Mouse (Mus musculus): ENCODE data around the gene Khdc1b.
A peak's percentile ranks its signal among the peaks of the same experiment; 100 is the strongest.
"Not testable (repeated sequence)": the region's sequence is repeated elsewhere in the genome, so short reads cannot be mapped to it uniquely, and the experiment has no call there.

Gene Khdc1b

GRCm38 (mm10) chr1:21383256-21383655 is at the start of gene Khdc1b:
Gene Khdc1b, plus strand, starts transcription at chr1:21383556.
- DNase-seq, result no peak

- no peak for DNase-seq
Observed at GRCm38 (mm10) chr1:21335836-21336235, 47.5 kb upstream of the Khdc1b start.

DNA sequence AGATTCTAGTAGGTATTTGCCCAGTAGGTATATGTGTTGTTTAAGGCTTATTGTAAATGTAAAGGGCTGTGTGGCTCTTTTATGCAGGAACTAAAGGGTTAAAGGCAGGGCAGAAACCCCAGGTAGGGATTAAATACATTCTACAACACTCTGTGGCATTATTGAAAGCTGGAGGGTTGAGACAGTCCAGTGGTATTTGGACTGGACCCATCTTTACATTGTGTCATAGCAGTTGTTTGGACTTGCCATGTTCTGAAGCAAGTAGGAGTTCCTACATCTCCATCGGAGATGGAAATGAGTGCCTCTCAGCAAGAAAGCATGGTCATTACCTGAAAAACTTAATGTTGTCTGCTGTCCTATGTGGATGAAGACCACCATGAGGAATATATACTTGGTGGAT is 42.6 kb upstream of the Khdc1b start:
- no peak for DNase-seq

GRCm38 (mm10) chr1:21344253-21344652 is 39.1 kb upstream of the Khdc1b start:
- DNase-seq, result peak; percentile 8

GRCm38 (mm10) chr1:21344752-21345151 is 38.6 kb upstream of the Khdc1b start:
- not testable (repeated sequence) for DNase-seq

DNA sequence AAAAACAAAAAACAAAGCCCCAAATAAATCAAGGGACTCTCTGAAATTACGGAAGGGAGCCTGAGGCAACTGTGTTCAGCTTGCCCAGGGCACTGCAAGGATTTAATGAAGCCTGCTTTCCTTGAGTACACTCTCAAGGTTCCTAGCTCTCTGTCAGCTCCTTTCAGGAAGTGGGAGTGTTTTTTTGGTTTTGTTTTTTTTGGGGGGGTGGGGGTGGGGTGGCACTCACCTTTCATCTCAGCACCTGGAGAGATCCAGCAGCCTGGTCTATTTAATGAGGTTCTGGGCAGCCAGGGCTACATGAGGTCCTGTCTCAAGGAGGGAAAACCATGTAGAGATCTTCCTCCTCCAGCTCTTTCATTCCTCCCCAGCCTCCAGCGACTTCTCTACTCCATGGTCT is 34.0 kb upstream of the Khdc1b start, which contains the start of gene Khdc1a:
Khdc1a (plus strand) TSS at position 301 of the 400 bp plus-strand sequence.
- no peak for DNase-seq

- not testable (repeated sequence) for DNase-seq
Observed at GRCm38 (mm10) chr1:21368031-21368430, 15.3 kb upstream of the Khdc1b start, which contains the start of gene Khdc1c. Gene Khdc1c, plus strand, starts transcription at chr1:21368331.

DNA sequence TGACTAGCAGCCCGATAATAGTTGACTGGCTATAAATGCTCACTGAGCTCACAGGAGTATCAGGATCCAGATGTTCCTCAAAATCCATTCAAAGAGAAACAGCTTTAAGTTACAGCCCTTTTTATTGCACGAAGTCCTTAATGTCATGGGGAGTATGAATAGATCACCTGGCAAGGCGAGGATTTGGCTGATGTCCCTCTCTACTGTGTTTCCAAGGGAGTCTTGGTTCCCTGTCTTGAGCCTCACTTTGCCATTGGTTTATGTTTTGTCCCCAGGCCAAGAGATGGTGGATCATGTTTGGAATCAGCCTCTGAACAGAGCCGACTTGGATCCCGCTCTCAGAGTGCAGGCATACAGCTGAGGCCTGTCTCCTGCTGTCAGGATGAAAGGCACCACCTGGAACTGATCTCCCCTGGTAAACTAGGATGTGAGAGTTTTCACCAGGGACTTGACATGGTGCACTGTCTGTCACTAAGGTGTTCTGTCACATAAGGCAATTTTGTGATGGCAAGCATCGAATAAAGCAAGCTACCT is 7.8 kb downstream of the Khdc1b start:
- no peak for DNase-seq

- no peak for DNase-seq
Observed at GRCm38 (mm10) chr1:21402804-21403203, 19.4 kb downstream of the Khdc1b start.

DNA sequence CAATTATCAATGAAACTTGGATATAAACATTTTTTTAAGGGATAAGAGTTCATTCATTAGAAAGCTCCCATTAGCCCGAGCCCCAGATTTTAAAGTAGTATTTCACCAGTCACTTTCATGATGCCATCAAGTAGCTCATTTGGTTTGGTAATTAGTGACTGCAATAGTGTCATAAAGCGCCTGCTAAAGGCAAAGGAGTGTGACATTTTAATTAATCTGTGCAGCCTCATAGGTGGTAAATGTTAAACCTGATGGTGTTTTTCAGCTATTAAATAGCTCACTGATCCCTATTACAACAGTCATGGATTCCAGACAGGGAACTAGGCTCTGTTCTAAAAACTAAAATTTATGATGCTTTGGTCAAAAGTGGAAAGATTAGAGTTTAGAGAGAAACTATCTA is 23.9 kb downstream of the Khdc1b start:
- DNase-seq, result no peak

GRCm38 (mm10) chr1:21411331-21412196 is 28.2 kb downstream of the Khdc1b start:
- DNase-seq, result peak; percentile 72

GRCm38 (mm10) chr1:21412197-21412555 is 28.8 kb downstream of the Khdc1b start:
- no peak for DNase-seq

DNA sequence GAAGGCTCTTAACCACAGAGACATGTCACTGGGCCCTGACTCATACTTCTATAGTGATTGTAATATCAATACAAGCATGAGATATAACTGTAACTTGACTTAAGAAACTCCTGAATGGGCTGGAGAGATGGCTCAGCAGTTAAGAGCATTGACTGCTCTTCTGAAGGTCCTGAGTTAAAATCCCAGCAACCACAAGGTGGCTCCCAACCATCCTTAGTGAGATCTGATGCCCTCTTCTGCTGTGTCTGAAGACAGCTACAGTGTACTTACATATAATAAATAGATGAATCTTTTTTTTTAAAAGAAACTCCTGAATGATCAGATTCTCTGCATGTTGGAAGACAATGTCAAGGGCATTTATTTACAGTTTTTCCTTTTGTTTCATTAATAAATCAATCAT is 36.0 kb downstream of the Khdc1b start:
- DNase-seq, result no peak

DNA sequence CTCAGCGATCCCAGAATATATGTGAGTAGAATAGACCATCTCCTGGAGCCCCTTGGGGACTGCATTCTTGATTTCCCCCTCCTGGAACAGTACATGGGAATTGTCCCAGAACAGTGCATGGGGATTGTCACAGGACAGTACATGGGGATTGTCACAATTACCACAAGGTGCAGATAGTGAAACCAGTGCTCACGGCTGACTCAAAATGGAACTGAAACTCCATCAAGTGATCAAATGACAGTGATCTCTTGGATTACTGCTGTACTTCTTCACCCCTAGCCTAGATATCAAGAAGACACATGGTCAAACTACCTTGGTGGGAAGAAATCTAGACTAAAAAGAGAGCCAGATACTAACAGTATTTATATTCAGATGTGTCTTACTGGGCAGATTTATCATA is 42.3 kb downstream of the Khdc1b start:
- DNase-seq, result no peak

DNA sequence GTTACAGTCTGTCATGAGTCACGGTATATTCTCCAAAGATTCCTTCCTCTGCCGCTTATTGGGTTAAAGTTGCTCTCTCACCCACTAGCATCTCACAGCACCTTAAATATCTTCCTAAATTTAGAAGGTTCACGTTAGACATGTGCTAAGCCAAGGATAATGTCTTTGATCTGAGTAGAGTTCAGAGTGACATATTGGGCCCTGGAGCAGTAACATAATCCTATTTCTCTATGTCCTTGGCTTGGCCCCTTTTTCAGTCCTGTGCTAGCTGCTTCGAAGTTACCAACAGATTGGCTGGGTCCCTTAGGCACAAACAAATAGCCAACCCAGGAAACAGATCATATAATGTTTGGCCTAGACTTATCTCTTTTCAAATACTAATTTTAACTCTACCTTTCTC is 44.7 kb downstream of the Khdc1b start:
- DNase-seq, result no peak

DNA sequence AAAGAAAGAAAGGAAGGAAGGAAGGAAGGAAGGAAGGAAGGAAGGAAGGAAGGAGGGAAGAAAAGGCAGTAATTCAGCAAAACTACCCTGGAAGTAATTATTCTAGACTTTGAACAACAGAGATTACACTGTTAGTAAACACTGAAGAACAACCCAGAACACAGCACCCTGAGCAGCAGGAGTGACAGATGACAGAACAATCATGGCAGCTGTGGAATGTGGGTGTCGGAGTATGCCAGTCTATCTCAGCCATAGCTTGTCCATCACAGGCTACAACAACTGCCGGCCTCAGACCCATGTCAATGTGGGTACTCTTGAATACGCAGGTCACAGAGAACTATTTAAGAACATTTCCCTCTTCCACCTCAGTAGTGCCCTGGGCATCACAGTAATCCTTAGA is 48.3 kb downstream of the Khdc1b start:
- DNase-seq, result no peak

DNA sequence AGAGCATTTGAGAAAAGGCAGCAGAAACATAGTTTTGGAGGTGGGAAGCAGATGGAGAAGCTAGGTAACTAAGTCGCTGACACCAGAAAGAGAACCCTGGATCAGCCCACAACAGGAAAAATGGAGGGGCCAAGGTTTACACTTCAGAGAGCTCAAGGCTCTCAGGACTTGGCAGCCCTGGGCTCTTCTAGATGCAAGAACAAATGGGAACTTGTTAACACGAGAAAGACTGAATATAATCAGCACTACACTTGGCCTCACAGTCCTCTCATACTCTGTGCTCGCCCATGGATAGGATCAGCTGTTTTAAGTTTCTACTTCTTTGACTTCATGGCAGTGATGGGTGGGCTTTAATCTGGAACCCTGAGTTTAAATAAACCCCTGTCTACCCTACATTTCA is 51.5 kb downstream of the Khdc1b start:
- DNase-seq, result no peak
